Mouse (Mus musculus): ENCODE measurements around the gene Ptp4a2.

Gene Ptp4a2

GRCm38 (mm10) chr4:129797985-129798384, 13.0 kb upstream of the Ptp4a2 start:
- DNase-seq (ENCODE audit: low spot score in 2 of 2) = no peak

- no peak for DNase-seq (ENCODE audit: low spot score in 2 of 2)
Measured at GRCm38 (mm10) chr4:129803368-129803767, 7.7 kb upstream of the Ptp4a2 start.

- DNase-seq (ENCODE audit: low spot score in 2 of 2) = no peak
Measured at GRCm38 (mm10) chr4:129805059-129805458, 6.0 kb upstream of the Ptp4a2 start.

- DNase-seq (ENCODE audit: low spot score in 2 of 2) = no peak
Measured at GRCm38 (mm10) chr4:129811605-129812468, 818 bp downstream of the Ptp4a2 start.

- no peak for DNase-seq (ENCODE audit: low spot score in 2 of 2)
Measured at GRCm38 (mm10) chr4:129817591-129817990, 6.6 kb downstream of the Ptp4a2 start.

- DNase-seq (ENCODE audit: low spot score in 2 of 2) = no peak
Measured at GRCm38 (mm10) chr4:129818506-129819195, 7.6 kb downstream of the Ptp4a2 start.

GRCm38 (mm10) chr4:129819712-129820336, 8.8 kb downstream of the Ptp4a2 start:
- peak; percentile 84 to 89 for DNase-seq (ENCODE audit: low spot score in 2 of 2)

- peak; percentile 29 to 45 for DNase-seq (ENCODE audit: low spot score in 2 of 2)
Measured at GRCm38 (mm10) chr4:129820417-129821086, 9.5 kb downstream of the Ptp4a2 start.

GRCm38 (mm10) chr4:129821087-129821616, 10.1 kb downstream of the Ptp4a2 start:
- no peak for DNase-seq (ENCODE audit: low spot score in 2 of 2)

- no peak for DNase-seq (ENCODE audit: low spot score in 2 of 2)
Measured at GRCm38 (mm10) chr4:129822324-129822723, 11.3 kb downstream of the Ptp4a2 start.

- no peak for DNase-seq (ENCODE audit: low spot score in 2 of 2)
Measured at GRCm38 (mm10) chr4:129823216-129823810, 12.3 kb downstream of the Ptp4a2 start.

GRCm38 (mm10) chr4:129827611-129828010, 16.6 kb downstream of the Ptp4a2 start:
- no peak for DNase-seq (ENCODE audit: low spot score in 2 of 2)

- DNase-seq (ENCODE audit: low spot score in 2 of 2) = no peak
Measured at GRCm38 (mm10) chr4:129828081-129828480, 17.1 kb downstream of the Ptp4a2 start.

GRCm38 (mm10) chr4:129829799-129830198, 18.8 kb downstream of the Ptp4a2 start:
- no peak for DNase-seq (ENCODE audit: low spot score in 2 of 2)

GRCm38 (mm10) chr4:129830343-129830944, 19.4 kb downstream of the Ptp4a2 start:
- DNase-seq (ENCODE audit: low spot score in 2 of 2) = no peak

- DNase-seq (ENCODE audit: low spot score in 2 of 2) = no peak
Measured at GRCm38 (mm10) chr4:129834581-129834980, 23.6 kb downstream of the Ptp4a2 start.

GRCm38 (mm10) chr4:129835296-129835695, 24.3 kb downstream of the Ptp4a2 start:
- no peak for DNase-seq (ENCODE audit: low spot score in 2 of 2)

GRCm38 (mm10) chr4:129839866-129840555, 29.0 kb downstream of the Ptp4a2 start:
- no peak for DNase-seq (ENCODE audit: low spot score in 2 of 2)

GRCm38 (mm10) chr4:129846823-129847222, 35.8 kb downstream of the Ptp4a2 start:
- DNase-seq (ENCODE audit: low spot score in 2 of 2) = no peak

GRCm38 (mm10) chr4:129850491-129850890, 39.5 kb downstream of the Ptp4a2 start:
- no peak for DNase-seq (ENCODE audit: low spot score in 2 of 2)
